Mouse (Mus musculus): ENCODE results near the gene Samd14.
A peak's percentile ranks its signal among the peaks of the same experiment; 100 is the strongest.
"Not testable (repeated sequence)": the region's sequence is repeated elsewhere in the genome, so short reads cannot be mapped to it uniquely, and the experiment has no call there.

Samd14 gene

GRCm38 (mm10) chr11:95006525-95007219, 3.0 kb upstream of the Samd14 start:
- peak; percentile 75 for DNase-seq (ENCODE audit: low spot score)

- no peak for DNase-seq (ENCODE audit: low spot score)
Observed at GRCm38 (mm10) chr11:95007418-95007817, 2.3 kb upstream of the Samd14 start.

GRCm38 (mm10) chr11:95008661-95009628, 734 bp upstream of the Samd14 start:
- DNase-seq (ENCODE audit: low spot score): no peak

GRCm38 (mm10) chr11:95010141-95010739, 561 bp downstream of the Samd14 start:
- DNase-seq (ENCODE audit: low spot score): no peak

GRCm38 (mm10) chr11:95010841-95011403, 1.2 kb downstream of the Samd14 start:
- not testable (repeated sequence) for DNase-seq (ENCODE audit: low spot score)

- no peak for DNase-seq (ENCODE audit: low spot score)
Observed at GRCm38 (mm10) chr11:95011416-95011815, 1.7 kb downstream of the Samd14 start.

- DNase-seq (ENCODE audit: low spot score): no peak
Observed at GRCm38 (mm10) chr11:95012075-95012474, 2.4 kb downstream of the Samd14 start.

- DNase-seq (ENCODE audit: low spot score): no peak
Observed at GRCm38 (mm10) chr11:95012487-95012886, 2.8 kb downstream of the Samd14 start.

- DNase-seq (ENCODE audit: low spot score): no peak
Observed at GRCm38 (mm10) chr11:95015484-95015883, 5.8 kb downstream of the Samd14 start.

- no peak for DNase-seq (ENCODE audit: low spot score)
Observed at GRCm38 (mm10) chr11:95022237-95022992, 12.7 kb downstream of the Samd14 start.

- DNase-seq (ENCODE audit: low spot score): no peak
Observed at GRCm38 (mm10) chr11:95023481-95023880, 13.8 kb downstream of the Samd14 start.

GRCm38 (mm10) chr11:95024439-95025184, 14.9 kb downstream of the Samd14 start:
- no peak for DNase-seq (ENCODE audit: low spot score)

GRCm38 (mm10) chr11:95025227-95026012, 15.7 kb downstream of the Samd14 start:
- no peak for DNase-seq (ENCODE audit: low spot score)

- no peak for DNase-seq (ENCODE audit: low spot score)
Observed at GRCm38 (mm10) chr11:95026090-95026542, 16.4 kb downstream of the Samd14 start.

- DNase-seq (ENCODE audit: low spot score): no peak
Observed at GRCm38 (mm10) chr11:95026849-95027248, 17.2 kb downstream of the Samd14 start.

GRCm38 (mm10) chr11:95027850-95028470, 18.3 kb downstream of the Samd14 start:
- DNase-seq (ENCODE audit: low spot score): no peak

- no peak for DNase-seq (ENCODE audit: low spot score)
Observed at GRCm38 (mm10) chr11:95032945-95033344, 23.3 kb downstream of the Samd14 start.

GRCm38 (mm10) chr11:95033617-95034016, 23.9 kb downstream of the Samd14 start:
- no peak for DNase-seq (ENCODE audit: low spot score)

GRCm38 (mm10) chr11:95034902-95035301, 25.2 kb downstream of the Samd14 start:
- DNase-seq (ENCODE audit: low spot score): no peak
